Mouse (Mus musculus) small intestine, adult 2 months (tissue): Measurements from ENCODE around the gene Gm5416. TPM values are rescaled to one million over a fixed set of nuclear protein-coding genes. Genes with fewer than 3 reads are reported as not detected.

Experiments
- polyA plus RNA-seq: library from polyadenylated mRNA; depleted of rRNA; stranded (reverse); fragments of >200 nt; gene quantifications from 2 replicates; pipeline ENCODE4 v1.2.3, GENCODE M21; 2012; rRNA removed

Gm5416 gene
- polyA plus RNA-seq, 1 experiment, result not detected

Other genes starting within 250 kb of the Gm5416 start
- 1.2 and 2.5 TPM in 2 replicates for gene Kpna1, start 231.7 kb upstream of the Gm5416 start, polyA plus RNA-seq
- gene Wdr5b, start 169.2 kb upstream of the Gm5416 start, polyA plus RNA-seq, result 0.39 and 0.60 TPM in 2 replicates
- 13.3 and 18.6 TPM in 2 replicates for gene Fam162a, start 138.8 kb upstream of the Gm5416 start, polyA plus RNA-seq
- gene Ccdc58, start 138.7 kb upstream of the Gm5416 start, polyA plus RNA-seq, result 2.3 and 2.6 TPM in 2 replicates
- not detected in 2 replicates for gene Csta1, start 79.2 kb upstream of the Gm5416 start, polyA plus RNA-seq
- gene Stfa2l1, start 53.6 kb upstream of the Gm5416 start, polyA plus RNA-seq, result not detected in 2 replicates
- gene Gm5483, start 26.2 kb upstream of the Gm5416 start, polyA plus RNA-seq, result not detected in 2 replicates
- gene 2010005H15Rik, start 11.1 kb downstream of the Gm5416 start, polyA plus RNA-seq, result not detected in 2 replicates
- gene Stfa1, start 66.5 kb downstream of the Gm5416 start, polyA plus RNA-seq, result not detected in 2 replicates
- not detected in 2 replicates for gene BC117090, start 123.9 kb downstream of the Gm5416 start, polyA plus RNA-seq
- gene BC100530, start 157.3 kb downstream of the Gm5416 start, polyA plus RNA-seq, result not detected in 2 replicates
- gene Stfa2, start 198.1 kb downstream of the Gm5416 start, polyA plus RNA-seq, result not detected in 2 replicates
- not detected in 2 replicates for gene Stfa3, start 245.0 kb downstream of the Gm5416 start, polyA plus RNA-seq